Mouse (Mus musculus) fat pad, adult 2 months (tissue): ENCODE measurements around the gene Fgd5.
"Not testable (repeated sequence)": the region's sequence is repeated elsewhere in the genome, so short reads cannot be mapped to it uniquely, and the experiment has no call there.

ENCODE experiments used
- DNase-seq: peaks from one replicate; pipeline ENCODE4 v3.0.0-alpha.2; 2011; ENCODE audit warnings: low read depth, low spot score; ENCODE audit errors: extremely low read depth

The Fgd5 gene

DNA sequence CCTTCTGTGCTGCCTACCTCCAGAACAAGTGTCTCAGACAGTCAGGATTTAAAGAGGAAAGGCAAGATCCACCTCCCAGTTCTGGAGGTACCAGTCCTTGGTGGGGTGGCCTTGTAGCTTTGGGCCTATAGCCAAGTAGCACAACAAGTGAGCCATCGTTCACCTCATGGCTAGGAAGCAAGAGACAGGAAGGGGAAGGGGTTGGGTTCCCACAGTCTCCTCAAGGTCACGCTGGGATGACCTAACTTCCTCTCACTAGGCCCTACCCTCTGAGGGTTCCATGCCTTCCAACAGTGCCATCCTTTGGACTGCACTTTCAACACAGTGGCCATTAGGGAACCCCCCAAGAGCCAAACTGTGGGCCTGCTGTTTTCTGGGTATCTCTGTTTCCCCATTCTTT is 84.8 kb downstream of the Fgd5 start:
- DNase-seq = no peak

GRCm38 (mm10) chr6:92064101-92064500 is 85.4 kb downstream of the Fgd5 start:
- no peak for DNase-seq

- DNase-seq = no peak
These were observed 87.2 kb downstream of the Fgd5 start for GRCm38 (mm10) chr6:92065721-92066496.

DNA sequence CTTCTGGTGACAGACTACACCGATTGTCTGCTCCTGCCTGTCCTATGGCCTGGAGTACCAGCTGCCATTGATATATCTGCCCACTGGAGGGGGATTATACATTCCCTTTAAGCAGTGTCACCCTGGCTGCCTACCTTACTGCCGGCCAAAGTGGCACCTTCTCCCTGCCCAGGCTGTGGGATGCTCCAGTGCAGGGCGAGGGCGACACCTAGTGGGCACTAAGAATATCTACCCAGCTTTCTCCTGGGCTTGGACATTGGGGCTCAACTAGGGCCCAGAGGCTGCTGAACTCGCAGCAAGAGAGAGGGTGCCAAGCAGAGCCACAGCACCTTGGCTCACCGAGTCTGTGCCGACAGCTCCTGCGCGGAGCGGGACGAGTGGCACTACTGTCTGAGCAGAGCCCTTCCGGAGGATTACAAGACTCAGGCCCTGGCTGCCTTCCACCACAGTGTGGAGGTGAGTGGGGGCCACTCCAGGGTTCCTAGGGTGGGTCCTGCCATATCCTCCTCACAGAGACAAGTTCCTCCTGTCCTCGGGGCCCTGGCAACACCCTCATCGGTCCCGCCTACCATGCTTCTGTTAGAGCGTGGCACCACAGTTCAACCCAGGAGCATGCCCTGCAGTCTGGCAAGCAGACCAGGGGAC is 88.6 kb downstream of the Fgd5 start:
- no peak for DNase-seq

DNA sequence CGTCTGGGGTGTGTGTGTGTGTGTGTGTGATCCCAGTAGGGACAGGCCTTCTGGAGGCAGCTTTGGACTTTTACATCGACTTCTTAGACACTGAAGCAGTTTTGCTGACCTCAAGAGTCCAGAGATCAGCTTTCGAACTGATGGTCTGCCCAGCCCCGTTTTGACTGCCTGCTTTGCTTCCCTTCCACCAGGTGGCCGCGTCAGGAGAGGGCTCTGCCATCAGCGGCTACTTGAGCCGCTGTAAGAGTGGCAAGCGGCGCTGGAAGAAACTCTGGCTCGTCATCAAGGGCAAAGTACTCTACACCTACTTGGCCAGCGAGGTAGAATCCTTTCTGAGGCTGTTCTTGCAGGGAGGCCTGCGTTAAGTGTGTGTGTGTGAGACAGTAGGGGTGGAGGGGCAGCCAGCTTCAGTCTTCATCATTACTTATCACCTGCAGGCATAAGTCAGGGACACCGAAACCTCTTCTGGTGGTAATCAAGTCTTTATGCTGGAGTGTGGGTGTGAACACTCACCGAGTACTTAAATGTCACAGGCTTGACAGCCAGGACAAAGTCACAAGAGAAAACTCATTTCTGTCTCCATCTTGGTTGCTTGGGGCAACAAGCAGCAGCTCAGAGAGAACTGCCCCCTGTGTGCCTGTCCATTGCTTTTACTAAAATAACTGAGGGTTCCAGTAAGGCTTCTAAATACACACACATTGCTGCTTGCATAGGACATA is 92.6 kb downstream of the Fgd5 start:
- no peak for DNase-seq

- DNase-seq = no peak
These were observed 102.1 kb downstream of the Fgd5 start for GRCm38 (mm10) chr6:92080730-92081129.

DNA sequence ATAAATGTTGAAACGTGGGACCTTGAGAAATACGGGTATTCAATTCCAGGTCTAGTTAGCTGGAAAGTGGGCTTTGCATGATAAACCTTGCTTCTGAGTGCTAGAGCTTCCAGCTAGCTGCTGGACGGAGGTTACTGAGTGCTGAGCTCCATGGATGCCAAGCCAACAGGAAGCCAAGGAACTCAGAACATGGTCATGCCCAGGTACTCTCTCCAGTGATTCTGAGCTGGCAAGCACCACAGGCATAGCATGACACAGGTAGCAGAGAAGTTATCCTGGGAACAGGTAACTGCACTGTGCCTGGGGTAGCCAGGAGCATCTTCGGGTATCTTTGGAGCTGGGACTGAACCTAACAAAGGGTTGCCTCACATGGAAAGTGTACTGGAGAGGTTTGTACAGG is 104.1 kb downstream of the Fgd5 start:
- DNase-seq = no peak

GRCm38 (mm10) chr6:92084932-92085331 is 106.3 kb downstream of the Fgd5 start:
- DNase-seq = no peak

- DNase-seq = not testable (repeated sequence)
These were observed 110.5 kb downstream of the Fgd5 start for GRCm38 (mm10) chr6:92089141-92089540.

GRCm38 (mm10) chr6:92089982-92090381 is 111.3 kb downstream of the Fgd5 start:
- no peak for DNase-seq

GRCm38 (mm10) chr6:92090497-92090896 is 111.8 kb downstream of the Fgd5 start:
- DNase-seq = no peak

DNA sequence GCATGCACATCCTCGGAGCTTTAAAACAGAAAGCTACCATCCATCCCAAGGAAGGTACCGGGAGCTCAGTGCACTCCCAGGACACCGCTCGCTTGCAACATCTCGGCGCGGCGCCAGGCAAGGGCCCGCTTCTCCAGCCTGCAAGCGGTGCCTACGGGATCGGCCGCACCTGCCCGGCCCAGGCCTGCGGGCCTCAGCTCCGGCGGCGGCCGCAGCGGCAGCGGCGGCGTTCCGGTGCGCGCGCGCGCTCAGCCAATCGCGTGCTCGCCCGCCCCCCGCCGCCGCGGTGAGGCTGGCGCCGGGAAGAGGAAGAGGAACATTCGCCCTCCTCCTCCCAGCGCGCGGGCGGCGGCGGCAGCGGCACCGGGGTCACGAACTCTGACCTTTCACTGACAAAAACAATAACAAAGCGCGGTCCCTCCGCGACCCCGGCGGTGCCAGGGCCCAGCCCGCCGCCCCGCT is 112.5 kb downstream of the Fgd5 start, which contains the start of gene Nr2c2:
Nr2c2 (plus strand) TSS at position 261 of the 462 bp plus-strand sequence.
- DNase-seq = no peak

DNA sequence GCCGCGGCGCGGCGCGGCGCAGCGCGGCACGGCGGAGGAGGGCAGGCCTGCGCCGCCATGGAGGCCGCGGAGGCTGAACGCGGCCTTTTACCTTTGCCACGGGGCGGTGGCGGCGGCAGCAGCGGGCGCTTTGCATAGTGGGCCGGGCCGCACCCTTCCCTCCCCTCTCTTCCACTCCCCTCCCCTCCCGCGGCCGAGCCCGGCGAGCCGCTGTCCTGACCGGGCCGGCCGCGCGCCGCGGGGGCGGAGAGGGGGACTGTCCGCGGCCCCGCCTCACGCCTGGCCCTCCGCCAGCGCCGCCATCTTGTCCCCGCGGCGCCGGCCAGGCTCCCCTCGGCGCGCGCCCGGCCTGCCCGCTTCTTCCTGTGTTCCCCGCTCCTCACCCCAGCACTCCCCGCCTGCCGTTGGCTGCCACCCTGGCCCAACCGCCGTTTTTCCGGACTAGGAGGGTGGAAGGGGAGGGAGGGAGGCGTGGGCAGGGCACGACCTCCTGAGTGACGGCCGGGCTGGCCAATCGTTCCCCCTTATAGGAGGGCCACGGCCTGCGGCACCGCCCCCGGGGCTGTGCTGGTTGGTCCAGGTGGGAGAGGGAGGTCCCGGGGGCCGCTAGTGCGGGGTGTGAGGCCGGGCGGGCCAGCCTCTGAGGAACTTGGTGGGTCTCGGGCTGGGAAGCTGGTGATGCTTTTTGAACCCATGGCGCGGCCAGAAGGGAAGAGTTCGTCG is 113.2 kb downstream of the Fgd5 start:
- DNase-seq = peak; percentile 56

DNA sequence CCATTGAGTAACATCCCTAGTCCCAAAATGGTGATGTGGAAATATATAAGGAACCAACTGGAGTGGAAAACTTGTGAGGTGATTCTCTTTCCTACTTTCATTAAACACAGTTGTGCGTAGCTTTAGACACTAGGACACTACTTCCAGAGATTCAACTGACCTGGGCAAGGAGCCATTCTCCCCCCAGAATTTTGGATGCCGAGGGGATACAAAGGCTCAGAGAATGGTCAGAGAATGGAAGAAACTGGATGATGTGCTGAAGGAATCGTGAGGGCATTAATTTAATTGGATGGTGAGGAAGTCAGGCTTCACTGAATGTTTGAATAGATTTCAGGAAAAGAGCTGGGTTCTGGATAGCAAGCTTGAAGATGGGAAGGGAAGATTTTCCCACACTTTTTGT is 114.1 kb downstream of the Fgd5 start:
- DNase-seq = no peak

- DNase-seq = no peak
These were observed 115.2 kb downstream of the Fgd5 start for GRCm38 (mm10) chr6:92093869-92094268.

DNA sequence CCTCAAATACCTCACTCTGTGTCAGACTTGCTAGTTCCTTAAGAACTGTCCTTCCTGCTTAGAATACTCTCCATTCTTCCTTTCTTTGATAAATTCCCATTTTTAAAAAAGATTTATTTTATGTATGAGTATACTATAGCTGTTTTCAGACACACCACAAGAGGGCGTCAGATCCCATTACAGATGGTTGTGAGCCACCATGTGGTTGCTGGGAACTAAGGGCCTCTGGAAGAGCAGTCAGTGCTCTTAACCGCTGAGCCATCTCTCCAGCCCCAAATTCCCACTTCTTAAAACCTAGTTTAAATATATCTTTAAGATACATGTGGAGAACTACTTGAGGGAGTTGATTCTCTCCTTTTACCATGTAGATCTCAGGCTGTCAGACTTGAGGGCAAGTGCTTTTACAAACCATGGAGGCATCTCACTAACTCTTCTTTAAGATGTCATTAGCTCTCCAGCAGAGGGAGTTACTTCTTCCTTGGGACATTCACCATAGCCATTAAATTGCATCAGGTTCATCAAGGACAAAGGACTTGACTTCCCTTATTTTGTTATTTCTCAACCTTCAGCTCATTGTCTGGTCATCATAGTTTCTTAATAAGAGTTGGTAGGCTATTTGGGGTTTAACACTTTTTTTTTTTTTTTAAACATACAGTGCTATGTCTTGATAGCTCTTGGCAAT is 122.1 kb downstream of the Fgd5 start:
- peak; percentile 26 for DNase-seq

DNA sequence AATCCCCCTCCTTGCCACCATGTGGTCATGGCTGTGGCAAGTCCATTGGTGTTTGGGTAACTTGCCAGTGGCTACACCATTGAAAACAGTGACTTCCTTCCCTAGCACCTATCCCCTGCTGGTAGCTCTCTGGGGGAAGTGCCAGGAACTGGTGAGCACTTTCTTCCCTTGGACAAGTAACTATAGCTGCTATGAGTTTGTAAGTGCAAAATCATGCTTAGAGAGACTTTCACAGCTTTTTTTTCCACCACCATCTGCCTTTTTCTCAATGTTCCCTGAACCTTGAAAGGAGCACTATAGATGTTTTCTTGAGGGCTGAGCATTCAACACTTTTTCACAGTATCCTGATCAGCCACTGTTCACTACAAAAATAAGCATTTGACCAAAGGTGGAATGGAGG is 145.9 kb downstream of the Fgd5 start:
- DNase-seq = no peak
